Mouse (Mus musculus) spleen, adult 18-20 months (tissue): ENCODE data around the gene Agap2.
A peak's percentile ranks its signal among the peaks of the same experiment; 100 is the strongest.

Source experiments
- DNase-seq, 2 experiments: peaks; one replicate each; pipeline ENCODE4 v3.0.0; 2022; ENCODE audit warnings: mixed read lengths in 2 of 2

The Agap2 gene

DNA sequence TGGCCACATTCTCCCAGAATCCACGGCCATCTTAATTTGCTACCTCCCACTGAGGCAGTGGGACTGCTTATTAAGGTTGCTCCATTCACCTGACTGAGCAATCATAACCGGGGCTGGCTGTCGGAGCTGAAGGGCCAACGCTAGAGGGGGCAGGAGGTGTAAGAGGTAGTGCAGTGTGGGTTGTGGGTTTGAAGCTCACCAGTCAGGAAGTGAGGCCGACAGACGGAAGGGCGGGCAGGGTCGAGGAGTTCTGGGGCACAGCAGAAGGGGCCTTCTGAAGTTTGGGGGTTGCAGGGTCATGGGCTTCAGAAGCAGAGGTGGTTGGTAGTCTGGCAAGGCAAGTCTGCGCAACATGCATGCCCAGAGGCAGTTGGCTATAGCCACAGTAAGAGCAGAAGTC is at the start of gene Agap2:
Gene Agap2, plus strand, starts transcription at position 205 of the 400 bp plus-strand sequence.
- DNase-seq, result peak; percentile 75 to 79

DNA sequence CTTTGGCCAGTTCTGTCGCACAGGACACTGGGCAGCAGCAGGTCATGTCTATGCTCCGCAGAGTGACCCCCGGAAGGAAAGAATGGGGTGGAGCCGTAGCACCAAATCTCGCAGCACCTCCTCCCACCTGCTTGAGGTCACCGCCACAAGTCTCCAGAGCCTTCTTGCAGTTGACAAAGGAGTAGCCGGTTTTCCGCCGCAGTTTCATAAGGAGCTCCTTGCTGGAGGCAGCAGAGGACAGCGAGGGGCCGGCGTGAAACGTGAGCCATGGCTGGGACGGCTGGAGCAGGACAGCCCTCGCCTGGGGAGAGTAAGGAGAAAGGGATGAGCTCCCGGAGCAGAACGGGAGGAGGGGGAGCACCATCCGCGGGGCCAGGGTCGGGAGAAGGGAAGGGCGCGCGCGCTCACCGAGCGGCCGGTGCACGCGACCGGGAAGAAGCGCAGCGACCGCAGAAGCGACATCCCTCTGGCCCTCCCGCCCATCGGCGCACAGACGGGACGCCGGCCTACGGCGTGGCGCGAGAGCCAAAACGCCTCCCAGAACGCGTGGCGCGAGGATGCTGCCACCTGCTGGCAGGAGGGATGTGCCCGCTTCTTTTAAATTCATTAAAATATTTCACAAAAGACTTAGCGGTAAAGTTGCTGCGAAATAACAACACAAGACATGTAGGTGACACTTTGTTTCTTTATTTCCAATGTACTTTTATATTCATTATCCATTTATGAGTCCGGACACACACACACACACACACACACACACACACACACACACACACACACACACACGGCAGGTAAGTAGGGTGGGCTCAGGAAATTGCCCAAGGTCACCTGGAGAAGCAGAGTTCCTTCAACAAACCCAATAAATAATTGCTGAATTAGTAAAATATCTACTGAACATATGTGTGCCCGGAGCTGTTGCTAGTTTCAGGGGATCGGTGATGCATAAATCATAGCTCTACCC is 44.5 kb upstream of the Agap2 start, which contains the start of gene Tsfm:
Gene Tsfm, minus strand, starts transcription at position 505 of the 961 bp plus-strand sequence.
- DNase-seq, result peak; percentile 83 to 94

DNA sequence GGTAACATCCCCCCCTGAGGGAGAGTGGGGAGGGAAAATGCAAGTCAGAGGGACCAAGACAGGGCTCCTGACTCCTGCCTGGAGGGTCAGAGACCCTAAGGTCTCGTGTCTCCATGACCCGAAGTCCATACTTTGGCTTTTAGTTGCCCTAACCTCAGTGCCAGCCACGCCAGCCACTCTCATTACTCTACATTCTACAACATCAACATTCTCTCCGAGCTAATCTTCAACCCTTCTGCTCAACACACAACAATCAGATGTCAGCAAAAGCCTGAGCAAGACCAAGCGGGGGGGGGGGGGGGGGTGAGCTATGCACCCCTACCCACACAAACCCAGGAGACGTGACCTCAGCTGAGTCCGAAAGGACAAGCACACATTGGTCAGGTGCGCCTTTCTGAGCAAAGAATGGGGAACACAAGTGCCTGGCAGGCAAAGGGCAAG is 41.8 kb upstream of the Agap2 start:
- no peak for DNase-seq

DNA sequence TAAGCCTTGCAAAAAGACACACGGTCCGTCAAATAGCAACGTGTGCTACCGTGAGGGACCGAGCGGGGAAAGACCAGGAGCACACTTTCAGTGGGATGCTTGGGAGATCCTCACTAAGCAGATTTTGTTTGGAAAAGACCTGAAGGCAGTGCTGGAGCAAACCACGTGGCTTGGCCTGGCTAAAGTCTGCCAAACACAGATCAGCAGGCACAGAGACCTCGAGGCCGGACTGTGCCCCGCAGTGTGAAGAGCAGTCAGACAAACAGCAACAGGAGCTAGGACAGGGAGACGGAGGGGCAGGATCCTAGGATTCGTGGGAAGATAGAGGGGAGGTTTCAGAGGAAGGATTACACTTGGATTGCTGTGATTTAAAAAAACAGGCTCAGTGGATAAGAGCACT is 38.8 kb upstream of the Agap2 start:
- DNase-seq, result no peak

DNA sequence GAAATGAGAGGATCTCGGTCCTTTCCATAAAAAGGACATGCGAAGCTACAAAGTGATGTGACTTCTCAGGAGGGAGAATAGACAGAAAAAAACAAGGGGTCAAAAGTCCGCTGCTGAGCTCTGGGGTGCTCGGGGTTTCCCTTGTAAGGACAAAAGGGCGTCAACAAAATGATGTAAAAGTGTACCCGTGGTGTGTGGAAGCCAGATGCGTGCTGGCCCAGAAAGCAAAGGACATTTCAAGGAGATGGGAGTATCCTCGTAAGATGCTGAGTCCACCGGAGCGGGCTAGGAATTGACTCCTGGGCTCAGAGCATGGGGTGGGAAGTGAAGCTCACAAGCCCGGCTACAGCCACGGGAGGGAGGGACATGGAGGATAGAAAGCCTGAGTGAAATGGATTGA is 37.4 kb upstream of the Agap2 start:
- DNase-seq, result no peak

DNA sequence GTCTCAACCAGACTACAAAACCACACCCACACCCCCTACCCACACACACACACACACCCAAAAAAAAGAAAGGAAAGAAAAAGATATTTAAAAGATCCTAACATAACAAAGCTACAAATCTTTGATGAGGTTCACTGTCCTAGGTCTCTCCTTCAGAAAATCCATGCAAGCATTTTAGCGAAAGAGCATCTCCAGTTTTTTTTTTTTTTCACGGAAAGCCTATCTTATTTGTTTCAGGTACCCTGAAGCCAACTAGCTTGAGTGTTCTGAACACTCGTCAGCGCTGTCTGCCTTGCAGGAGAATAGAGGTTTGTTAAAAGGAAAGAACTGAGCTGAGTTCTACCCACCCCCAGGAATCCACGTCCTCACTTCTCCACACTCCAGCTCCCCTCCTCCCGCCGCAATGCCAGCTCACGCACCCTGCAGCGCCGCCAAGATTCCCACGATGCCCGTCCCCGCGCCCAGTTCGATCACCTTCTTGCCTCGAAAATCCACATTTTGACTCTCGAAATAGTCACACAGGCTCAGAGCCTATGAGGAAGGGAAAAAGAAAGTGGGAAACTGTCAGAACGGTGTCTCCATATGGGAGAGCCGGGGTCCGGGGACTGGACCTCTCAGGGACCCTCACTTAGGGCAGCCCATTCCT is 34.4 kb upstream of the Agap2 start:
- DNase-seq, result no peak

DNA sequence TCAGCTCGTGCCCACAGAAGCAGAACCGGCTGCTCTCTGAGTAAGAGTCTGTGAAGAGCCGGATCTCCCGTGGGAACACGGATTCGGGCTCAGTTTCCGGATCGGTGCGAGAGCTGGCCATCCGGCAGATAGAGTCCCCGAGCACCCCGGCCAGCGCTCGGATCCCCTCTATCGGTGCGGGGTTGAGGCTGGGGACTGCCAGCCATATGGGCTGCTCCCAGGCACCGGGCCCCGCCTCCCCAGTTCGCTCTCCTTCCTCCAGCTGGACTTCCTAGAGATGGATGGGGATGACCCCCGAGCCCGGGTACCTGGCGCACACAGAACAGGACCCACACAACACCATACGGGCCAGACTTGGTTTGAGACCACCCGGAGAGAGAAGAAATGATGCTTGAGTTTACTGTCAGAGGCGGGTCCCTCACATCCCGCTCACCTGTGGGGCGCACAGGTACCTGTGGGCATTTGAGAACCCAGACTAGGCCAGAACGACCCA is 33.8 kb upstream of the Agap2 start, which contains the start of the genes Mettl1 and Eef1akmt3:
Gene Mettl1, plus strand, starts transcription at position 141 of the 493 bp plus-strand sequence.
Gene Eef1akmt3, minus strand, starts transcription at position 240 of the 493 bp plus-strand sequence.
- no peak for DNase-seq

DNA sequence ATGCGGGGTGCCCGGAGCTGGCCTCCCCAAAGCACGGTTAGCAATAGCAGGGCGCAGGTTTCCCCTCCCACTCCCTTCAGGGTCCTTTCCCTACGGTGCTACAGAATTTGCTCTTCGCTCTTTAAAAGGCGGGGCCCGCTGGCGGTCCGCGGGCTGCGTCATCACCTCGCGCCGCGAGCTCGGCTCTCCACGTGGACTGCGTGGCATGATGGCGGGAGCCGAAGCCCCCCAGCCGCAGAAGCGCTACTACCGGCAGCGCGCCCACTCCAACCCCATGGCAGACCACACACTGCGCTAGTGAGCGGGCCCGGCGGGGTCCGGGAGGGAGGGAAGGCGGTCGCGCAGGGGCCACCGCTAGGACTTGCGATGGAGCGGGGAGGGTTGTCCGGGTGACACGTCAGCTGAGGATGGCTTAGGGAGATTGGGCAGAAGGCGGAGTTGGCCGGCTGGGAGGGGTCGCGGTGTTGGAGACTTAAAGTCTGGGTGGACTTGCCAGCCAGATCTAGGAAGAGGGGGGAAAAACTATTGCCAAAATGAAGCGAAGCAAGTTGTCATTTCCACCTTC is 33.2 kb upstream of the Agap2 start:
- DNase-seq, result peak; percentile 71 to 82

DNA sequence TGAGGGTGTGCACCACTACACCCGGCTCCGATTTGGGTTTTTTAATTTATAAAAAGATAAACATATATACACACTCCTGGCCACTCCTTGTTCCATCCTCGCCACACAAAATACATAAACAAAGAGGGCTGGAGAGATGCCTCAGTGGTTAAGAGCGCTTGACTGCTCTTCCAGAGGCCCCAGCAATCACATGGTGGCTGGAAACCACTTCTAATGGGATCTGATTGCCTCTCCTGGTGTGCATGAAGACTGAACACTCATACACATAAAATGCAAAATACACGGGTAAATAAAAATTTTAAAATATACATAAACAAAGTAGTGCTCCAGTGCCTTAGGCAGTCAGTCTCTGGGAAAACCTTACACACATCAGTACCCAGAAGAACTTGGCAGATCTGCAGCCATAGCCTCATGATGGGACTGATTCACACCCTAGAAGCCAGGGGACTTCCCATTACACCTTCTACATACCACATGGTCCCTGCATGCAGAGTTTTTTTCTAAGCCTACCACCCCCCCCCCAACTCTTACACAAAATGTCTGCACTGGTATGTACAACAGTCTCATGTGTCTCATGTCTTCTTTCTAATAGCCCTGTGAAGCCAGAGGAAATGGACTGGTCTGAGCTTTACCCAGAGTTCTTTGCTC is 32.5 kb upstream of the Agap2 start:
- no peak for DNase-seq

DNA sequence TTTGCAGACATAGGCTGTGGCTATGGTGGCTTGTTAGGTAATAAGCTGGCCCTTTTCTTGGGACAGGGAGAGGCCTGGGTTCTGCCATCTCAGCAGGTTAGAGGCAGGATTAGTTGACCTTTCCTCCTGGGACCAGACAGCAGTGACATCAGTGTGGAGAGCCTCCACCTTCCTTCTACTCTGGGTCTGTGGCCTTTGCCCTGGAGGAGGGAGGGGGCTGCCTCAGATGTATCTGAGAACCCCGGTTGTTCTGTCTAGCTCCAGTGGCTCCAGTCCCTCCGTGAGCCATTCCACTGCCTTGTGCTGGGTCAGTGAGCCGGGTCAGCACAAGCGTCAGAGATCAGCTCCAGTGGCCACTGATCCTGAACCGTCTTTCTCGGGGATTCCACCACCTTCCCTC is 31.9 kb upstream of the Agap2 start:
- no peak for DNase-seq

DNA sequence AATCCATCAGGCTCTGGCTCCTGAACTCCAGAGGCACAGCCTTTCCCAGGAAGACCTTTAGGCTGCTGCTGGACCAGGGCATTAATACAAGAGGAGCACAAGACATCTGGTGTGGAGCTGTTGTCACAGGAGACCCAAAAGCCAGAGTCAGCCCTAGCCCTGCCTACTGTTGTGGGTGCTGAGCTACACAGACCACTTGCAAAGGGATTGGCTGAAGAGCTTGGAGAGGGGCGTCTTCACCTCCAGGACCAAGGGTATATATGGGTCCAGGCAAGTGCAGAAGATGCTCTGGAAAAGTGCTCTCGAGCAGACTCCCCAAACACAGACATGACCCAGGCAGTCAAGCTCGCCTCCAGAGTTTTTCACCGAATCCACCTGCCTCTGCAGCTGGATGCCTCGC is 27.1 kb upstream of the Agap2 start, which contains the start of gene Cyp27b1:
Gene Cyp27b1, plus strand, starts transcription at position 297 of the 400 bp plus-strand sequence.
- no peak for DNase-seq

DNA sequence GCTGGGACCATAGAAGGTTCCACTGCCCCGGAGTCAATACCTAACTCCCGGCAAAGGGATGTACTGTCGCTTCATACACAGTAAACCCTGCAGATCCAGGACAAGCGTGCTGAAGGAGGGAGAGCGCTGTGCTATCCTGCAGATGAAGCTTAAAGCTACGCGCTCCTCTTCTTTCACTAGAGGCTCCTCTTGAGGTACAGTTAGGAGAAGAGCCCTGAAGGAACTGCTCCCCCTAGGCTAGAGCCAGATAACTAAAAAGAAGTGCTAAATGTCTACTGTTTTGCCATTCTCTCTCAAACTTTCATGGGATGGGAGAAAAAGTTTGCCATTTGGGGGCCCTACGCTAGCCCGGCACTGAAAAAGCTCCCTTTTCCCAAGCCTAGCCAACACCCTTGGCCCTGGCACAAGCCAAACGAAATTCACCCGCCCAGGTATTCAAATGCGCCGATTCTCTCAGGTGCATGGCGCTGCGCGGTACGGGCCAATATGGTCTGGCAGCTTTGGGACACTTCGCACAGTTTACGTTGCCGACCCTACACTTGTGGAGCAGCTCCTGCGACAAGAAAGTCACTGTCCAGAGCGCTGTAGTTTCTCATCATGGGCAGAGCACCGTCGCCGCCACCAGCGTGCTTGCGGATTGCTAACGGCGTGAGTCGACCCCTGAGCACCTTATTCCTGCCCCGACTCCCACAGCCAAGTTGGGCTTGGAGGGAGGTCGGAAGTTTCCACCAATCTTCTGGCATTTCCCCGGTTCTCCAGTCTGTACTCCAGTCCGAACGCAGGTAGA is 26.3 kb upstream of the Agap2 start:
- no peak for DNase-seq

DNA sequence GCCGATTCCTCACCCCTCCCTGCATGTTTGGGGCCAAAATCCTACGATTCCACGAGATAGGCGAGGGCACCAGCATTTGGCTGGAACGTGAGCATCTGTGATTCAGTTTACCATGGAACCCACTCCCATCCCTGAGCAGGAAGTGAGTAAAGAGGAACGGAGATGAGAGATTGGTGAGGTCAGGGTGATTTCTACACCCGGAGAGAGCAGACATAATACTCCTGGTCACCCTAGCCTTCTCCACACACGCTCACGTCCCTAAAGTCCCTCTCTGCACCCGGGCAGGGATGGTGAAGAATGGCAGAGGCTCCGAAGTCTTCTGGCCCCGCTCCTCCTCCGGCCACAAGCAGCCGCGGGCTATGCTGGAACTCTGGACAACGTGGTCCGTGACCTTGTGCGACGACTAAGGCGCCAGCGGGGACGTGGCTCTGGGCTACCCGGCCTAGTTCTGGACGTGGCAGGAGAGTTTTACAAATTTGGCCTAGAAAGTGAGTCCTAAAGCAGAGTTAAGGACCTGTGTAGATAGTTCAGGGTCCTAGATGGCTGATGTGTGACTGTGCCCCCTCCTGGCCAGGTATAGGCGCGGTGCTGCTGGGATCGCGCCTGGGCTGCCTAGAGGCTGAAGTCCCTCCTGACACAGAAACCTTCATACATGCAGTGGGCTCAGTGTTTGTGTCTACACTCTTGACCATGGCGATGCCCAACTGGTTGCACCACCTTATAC is 25.5 kb upstream of the Agap2 start:
- no peak for DNase-seq

DNA sequence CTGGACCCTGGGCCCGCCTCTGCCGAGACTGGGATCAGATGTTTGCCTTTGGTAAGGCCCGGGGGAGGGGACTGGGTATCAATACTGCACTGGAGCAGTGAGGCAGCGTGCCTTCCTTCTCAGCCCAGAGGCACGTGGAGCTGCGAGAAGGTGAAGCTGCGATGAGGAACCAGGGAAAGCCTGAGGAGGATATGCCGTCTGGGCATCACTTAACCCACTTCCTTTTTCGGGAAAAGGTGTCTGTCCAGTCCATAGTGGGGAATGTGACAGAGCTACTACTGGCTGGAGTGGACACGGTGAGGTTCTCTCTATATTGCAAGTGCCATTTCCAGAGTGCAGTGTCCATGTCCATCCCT is 25.0 kb upstream of the Agap2 start:
- DNase-seq, result no peak

DNA sequence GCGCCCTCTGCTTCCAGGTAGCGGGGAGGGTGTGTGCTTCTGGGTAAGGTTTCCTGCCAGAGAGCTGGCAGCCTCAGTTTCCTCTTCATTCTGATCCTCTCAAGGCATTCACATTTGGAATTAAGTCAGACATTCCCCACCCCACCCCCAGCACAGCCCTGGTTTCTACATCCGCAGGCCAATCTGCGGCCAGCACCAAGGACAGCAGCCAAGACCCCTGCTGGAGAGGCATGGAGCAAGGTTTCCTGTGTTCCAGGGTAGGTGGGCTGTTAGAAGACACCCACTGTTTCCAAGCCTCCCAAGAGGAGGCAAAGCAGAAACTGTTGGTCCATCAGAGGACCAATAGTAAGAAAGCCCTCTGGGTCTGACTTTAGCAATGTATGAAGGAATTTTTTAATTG is 20.4 kb upstream of the Agap2 start:
- DNase-seq, result no peak

DNA sequence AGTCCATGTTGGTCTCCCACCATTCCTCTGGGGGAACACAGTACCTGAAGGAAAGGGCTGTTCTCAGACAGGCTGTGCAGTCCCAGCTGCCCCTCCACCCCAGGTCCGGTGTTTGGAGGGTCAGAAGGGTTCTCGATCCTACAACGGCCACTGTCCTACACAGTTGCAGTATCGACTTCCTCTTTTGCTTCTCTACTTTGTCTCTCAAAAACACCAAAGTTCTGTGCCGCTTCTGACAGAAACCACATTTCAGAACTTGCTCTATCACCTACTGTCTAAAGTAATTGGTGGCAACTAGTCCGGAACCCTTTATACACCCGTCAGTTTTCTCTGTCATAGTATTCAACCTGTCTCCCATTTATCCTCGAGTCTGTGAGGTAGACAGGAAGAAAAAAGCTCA is 19.7 kb upstream of the Agap2 start:
- DNase-seq, result no peak

DNA sequence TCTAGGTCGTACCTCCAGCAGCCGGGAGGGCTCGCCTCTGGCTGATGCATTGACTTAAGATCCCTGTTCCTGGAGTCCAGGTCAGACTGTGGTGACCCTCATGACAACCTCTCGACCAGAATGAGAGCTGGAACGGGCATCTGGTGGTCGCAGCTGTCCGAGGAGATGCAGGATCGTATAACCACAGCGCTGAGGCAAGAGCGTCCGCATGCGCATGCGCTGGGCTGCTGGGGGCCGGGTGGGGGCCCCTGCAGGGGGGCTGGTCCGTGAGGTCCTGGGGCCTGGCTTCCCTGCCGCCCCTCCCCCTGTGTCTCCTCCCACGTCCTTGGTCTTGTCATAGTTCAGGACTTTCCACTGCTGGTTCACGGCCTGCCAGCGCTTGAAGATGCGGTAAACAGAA is 18.6 kb upstream of the Agap2 start:
- peak in 1 of 2 experiments; percentile 6 for DNase-seq

DNA sequence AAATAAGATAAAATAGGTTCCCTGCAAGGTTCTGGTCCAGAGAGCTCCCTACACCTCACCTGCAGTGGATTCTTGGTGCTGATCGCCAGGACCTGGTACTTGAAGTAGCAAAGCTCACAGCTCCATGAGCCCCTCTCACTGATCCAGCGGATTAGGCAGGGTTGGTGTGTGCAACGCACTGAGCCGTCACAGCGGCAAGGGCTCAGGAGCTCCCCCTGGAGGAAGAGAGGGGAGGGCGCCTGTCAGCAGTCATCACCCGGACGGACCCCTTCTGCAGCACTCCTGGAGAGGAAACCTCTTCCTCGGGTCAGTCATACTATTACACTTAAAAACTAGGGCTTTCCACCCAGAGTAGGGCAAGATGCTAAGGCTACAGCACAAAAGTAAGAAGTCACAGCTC is 16.9 kb upstream of the Agap2 start:
- DNase-seq, result peak; percentile 58 to 79

DNA sequence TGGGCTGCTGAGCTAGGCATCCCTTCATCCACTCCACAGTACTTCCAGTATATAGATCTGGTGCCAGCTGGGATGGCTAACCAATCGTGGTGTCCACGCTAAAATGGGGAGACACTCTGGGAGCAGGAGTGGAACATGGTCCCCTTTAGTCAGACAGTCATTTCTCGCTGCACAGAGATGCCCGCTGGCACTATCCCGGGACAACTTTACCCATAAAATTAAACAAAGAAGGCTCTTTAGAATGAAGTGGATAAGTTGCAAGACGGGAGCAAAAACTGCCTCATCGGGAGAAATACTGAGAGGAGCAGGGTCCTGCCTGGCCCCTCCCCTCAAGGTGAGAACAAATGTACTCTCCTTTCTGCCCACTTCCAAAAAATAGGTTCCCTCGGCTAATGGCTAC is 16.4 kb upstream of the Agap2 start:
- no peak for DNase-seq

DNA sequence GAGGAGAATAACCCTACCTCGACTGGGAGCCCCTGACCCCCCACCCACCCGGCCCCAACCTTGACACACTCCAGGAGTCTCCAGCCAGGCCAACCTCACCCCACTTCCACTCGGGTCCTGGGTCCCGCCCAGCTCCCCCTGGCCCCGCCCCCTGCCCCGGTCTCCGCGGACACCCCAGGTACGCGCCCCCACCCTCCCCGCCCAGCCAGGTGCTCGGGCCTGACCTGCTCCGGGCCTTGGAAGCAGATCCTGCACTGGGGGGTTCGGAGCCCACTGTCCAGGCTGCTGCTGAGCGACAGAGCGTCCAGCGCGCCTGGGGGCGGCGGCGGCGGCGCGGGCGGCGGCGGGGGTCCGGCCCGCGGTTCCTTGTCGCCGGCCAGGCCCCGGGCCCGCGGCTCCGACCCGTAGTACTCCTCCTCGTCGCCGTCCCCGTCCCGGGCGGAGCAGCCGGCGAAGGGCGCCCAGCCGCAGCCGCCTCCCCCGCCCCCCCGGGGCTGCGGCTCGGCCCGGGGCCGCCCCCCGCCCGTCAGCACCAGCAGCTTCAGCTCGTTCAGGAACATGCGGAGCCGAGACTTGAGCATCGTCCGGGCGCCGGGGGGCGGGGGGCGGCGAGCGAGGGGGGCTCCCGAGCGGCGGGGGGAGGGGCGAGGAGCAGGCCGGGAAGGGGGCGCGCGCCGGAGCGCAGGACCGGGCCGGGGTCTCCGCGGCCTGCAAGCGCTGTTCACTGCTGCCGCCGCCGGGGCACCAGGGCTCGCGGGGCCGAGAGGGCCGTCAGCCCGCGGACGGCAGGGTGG is 15.7 kb upstream of the Agap2 start:
- no peak for DNase-seq
